Mouse (Mus musculus) Patski (cell line): ENCODE measurements around the gene Olfr1410. TPM values are rescaled to one million over a fixed set of nuclear protein-coding genes. Genes with fewer than 3 reads are reported as not detected.

ENCODE experiments used
- ATAC-seq: fragments of 100-300 bp; one replicate; pipeline ENCODE4 v1.8.0; 2021
- CTCF ChIA-PET: fragments of 350-600 bp; sonication (Branson Sonifier 250); formaldehyde crosslinking; loops from one replicate; lab custom pipeline; 2022; ENCODE audit warnings: inconsistent platforms; lab: Charles Lee
- POLR2A ChIA-PET: fragments of 350-600 bp; sonication (Branson Sonifier 250); formaldehyde crosslinking; loops from one replicate; lab custom pipeline; 2022; ENCODE audit warnings: antibody characterized with exemption, inconsistent platforms; lab: Charles Lee
- DNase-seq: peaks from one replicate; pipeline ENCODE4 v3.0.0-alpha.2; 2011; ENCODE audit warnings: low read depth, low spot score
- H3K27me3 ChIP-seq: fragments of 371-371 bp; one replicate; pipeline ENCODE4 v1.5.1; 2021
- CTCF ChIP-seq: fragments of 100-300 bp; IDR thresholded peaks from one replicate; pipeline ENCODE4 v1.5.1; 2021
- in situ Hi-C: fragments of 300-500 bp; cut with MboI; formaldehyde crosslinking; loops from 3 replicates; pipeline ENCODE4 v1.11.1; 2018; ENCODE audit warnings: low pct_unique_long_range_greater_than_20kb, mixed read lengths
- polyA plus RNA-seq: library from polyadenylated mRNA; unstranded; gene quantifications from one replicate; pipeline ENCODE4 v1.2.3, GENCODE M21; 2021

The Olfr1410 gene
- polyA plus RNA-seq: not detected

- ChIA-PET CTCF (no interaction called here), POLR2A (no interaction called here)
Observed at GRCm38 (mm10) chr1:92605482-92605881, at the start of gene Olfr1410. Gene Olfr1410, plus strand, starts transcription at chr1:92605782.

GRCm38 (mm10) chr1:92571022-92571421 lies 34.6 kb upstream of the Olfr1410 start, which contains the start of gene Olfr1413:
Gene Olfr1413, plus strand, starts transcription at chr1:92571322.
- peaks cover 16% of the 10 kb centered on the region for H3K27me3 ChIP-seq
- CTCF ChIA-PET: no interaction called here
- POLR2A ChIA-PET: no interaction called here
- ATAC-seq (no peak), DNase-seq (no peak)
- in situ Hi-C loops: no loop called here
- no peak for TF ChIP-seq CTCF

More at GRCm38 (mm10) chr1:92605482-92605881, at the start of gene Olfr1410:
- in situ Hi-C loops: loop anchor here (25.0 kb wide), 1 partner anchor 643 kb away; no protein-coding TSS in a partner anchor
- DNase-seq (no peak), ATAC-seq (no peak)
- TF ChIP-seq CTCF: no peak
- peaks cover 30% of the 10 kb centered on the region for H3K27me3 ChIP-seq

DNA sequence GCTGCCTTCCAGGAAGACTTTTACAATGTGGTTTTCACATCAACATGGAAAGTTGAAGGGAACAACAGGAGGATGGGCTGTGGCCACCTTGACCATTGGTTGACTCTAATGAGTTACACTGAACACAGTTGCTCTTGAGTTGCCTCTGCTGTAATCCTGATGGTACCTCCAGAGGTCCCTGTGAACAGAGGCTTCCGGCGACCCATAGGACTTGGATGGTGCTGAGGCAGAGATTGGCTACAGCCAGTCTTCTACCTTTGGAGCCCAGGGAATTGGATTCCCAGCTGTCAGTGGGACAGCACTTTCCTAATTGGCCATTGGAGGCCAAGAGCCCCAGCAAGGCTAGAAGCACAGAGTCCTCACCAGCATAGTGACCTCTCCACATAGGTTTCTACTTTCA lies 20.1 kb upstream of the Olfr1410 start, which contains the start of gene Olfr1412:
Gene Olfr1412 (plus strand): TSS at position 301 of the 400 bp plus-strand sequence.
- peaks cover 16% of the 10 kb centered on the region for H3K27me3 ChIP-seq
- ChIA-PET POLR2A (no interaction called here), CTCF (no interaction called here)
- DNase-seq: no peak
- in situ Hi-C loops: no loop called here
- ATAC-seq: no peak
- no peak for TF ChIP-seq CTCF

DNA sequence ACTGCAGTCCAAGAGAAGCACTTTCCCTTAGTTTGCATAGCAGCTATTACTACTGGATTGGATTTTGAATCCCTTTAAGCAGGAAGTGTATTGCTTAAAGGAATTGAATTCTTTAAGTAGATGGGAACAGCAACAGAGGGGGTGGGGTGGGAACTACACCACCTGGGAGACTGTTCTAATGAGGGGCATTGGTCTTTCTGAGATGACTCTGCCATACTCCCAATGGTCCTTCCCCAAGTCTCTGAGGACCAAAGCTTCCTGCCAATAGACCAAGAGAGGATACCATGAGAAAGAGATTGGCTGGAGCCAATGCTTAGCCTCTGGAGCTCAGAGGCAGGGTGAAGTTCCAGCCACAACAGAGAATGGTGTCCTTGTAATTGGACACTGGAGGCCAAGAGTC lies 11.5 kb upstream of the Olfr1410 start, which contains the start of gene Olfr1411:
Gene Olfr1411 (plus strand): TSS at position 301 of the 400 bp plus-strand sequence.
- in situ Hi-C loops: no loop called here

GRCm38 (mm10) chr1:92596019-92596418 lies 9.6 kb upstream of the Olfr1410 start:
- in situ Hi-C loops: no loop called here
- ATAC-seq: no peak
- ChIA-PET CTCF (no interaction called here), POLR2A (no interaction called here)
- DNase-seq: no peak
- peaks cover 33% of the 10 kb centered on the region for H3K27me3 ChIP-seq
- no peak for TF ChIP-seq CTCF

More for the DNA sequence above, 11.5 kb upstream of the Olfr1410 start, which contains the start of gene Olfr1411:
- ATAC-seq (no peak), DNase-seq (no peak)
- peaks cover 30% of the 10 kb centered on the region for H3K27me3 ChIP-seq
- TF ChIP-seq CTCF: no peak
- ChIA-PET CTCF (no interaction called here), POLR2A (no interaction called here)

- POLR2A ChIA-PET: no interaction called here
- CTCF ChIA-PET: no interaction called here
- in situ Hi-C loops: loop anchor here (25.0 kb wide), 1 partner anchor 645 kb away; no protein-coding TSS in a partner anchor
- DNase-seq: no peak
- no peak for TF ChIP-seq CTCF
- no peak for ATAC-seq
- peaks cover 29% of the 10 kb centered on the region for H3K27me3 ChIP-seq
Observed at GRCm38 (mm10) chr1:92607711-92608110, 2.1 kb downstream of the Olfr1410 start.

GRCm38 (mm10) chr1:92611008-92611407 lies 5.4 kb downstream of the Olfr1410 start:
- ChIA-PET POLR2A (no interaction called here), CTCF (interaction anchor here (0.7 to 4.4 kb wide), 4 partner anchors 37 to 292 kb away, joined by 3 to 17 read pairs (median 4); partner anchors contain the start of genes Ankmy1 and Otos)
- ATAC-seq: no peak
- no peak for DNase-seq
- TF ChIP-seq CTCF: peak; percentile 90
- peaks cover 18% of the 10 kb centered on the region for H3K27me3 ChIP-seq
- in situ Hi-C loops: loop anchor here (5.0 to 25.0 kb wide), 2 partner anchors 79 to 649 kb away; no protein-coding TSS in a partner anchor

DNA sequence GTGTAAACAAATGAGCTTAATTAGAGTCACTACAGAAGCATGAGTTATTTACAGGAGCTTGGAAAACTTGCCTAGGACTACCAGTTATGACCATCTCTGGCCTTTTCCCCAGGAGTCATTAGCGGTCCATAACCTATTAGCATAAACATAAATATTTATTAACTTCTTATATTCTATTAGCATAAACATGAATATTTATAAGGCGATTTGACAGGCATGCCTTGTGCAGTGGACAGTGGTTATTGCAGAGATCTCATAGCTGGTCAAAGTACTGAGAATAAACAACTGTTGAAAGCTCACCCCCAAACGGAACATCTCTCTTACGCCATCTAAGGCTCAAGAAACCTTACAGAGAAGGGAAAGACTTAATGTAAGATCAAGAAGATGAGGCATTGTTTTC lies 7.6 kb downstream of the Olfr1410 start:
- no peak for TF ChIP-seq CTCF
- no peak for ATAC-seq
- CTCF ChIA-PET: interaction anchor here (2.2 to 4.4 kb wide), 4 partner anchors 18 to 221 kb away, joined by 5 to 17 read pairs (median 12); partner anchors contain the start of gene Otos
- peaks cover 18% of the 10 kb centered on the region for H3K27me3 ChIP-seq
- in situ Hi-C loops: loop anchor here (5.0 to 25.0 kb wide), 2 partner anchors 81 to 651 kb away; no protein-coding TSS in a partner anchor
- POLR2A ChIA-PET: no interaction called here
- DNase-seq: no peak

DNA sequence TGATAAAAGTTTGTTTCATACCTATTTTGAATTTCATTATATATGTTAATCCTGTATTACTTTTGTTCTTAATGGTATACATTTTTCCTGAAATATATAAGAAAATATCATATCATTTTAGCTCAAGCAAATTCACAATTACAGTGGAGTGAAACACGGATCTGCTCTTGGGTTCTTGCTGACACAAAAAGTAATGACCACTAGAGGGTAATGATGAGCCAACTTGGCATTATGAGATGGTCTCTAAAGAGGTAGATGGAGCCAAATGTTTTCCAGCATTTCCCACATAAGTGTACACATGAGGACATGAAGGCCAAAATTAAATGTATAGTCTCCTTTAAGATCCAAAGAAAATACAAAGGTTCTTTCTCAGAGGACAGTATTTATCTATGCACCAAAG lies 8.9 kb downstream of the Olfr1410 start:
- H3K27me3 ChIP-seq: peaks cover 11% of the 10 kb centered on the region
- ATAC-seq (no peak), DNase-seq (no peak)
- in situ Hi-C loops: loop anchor here (5.0 to 25.0 kb wide), 2 partner anchors 82 to 652 kb away; no protein-coding TSS in a partner anchor
- TF ChIP-seq CTCF: peak; percentile 62
- ChIA-PET POLR2A (no interaction called here), CTCF (interaction anchor here (1.0 to 4.4 kb wide), 6 partner anchors 16 to 220 kb away, joined by 3 to 17 read pairs (median 7); partner anchors contain the start of genes Cops9 and Otos)

DNA sequence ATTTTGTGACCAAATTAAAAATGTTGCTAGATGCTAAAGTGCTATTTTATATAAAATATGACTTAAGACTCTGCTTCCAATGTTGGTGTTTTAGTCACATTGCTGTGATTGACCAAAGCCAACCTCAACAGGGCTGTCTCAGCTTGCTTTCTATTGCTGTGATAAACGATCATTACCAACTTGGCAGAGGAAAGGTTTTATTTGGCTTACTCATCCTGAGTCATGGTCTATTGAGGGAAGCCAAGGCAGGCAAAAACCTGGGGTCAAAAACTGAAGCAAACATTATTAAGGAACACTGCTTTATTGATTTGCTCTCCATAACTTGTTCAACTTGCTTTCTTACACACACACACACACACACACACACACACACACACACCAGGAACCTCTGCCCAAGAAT lies 10.5 kb downstream of the Olfr1410 start:
- no peaks in the 10 kb centered on the region for H3K27me3 ChIP-seq
- in situ Hi-C loops: loop anchor here (25.0 kb wide), 1 partner anchor 654 kb away; no protein-coding TSS in a partner anchor
- ChIA-PET POLR2A (interaction anchor here (0.6 kb wide), 1 partner anchor 594 kb away, joined by 4 read pairs; no protein-coding TSS in a partner anchor), CTCF (interaction anchor here (0.8 to 3.5 kb wide), 3 partner anchors 18 to 218 kb away, joined by 3 to 9 read pairs (median 9); partner anchors contain the start of gene Otos)
- ATAC-seq: peak; percentile 41
- TF ChIP-seq CTCF: no peak
- DNase-seq: no peak

- ChIA-PET POLR2A (no interaction called here), CTCF (interaction anchor here (1.6 kb wide), 1 partner anchor 31 kb away, joined by 9 read pairs; the partner anchor contains the start of gene Otos)
- DNase-seq (no peak), ATAC-seq (no peak)
- TF ChIP-seq CTCF: no peak
- H3K27me3 ChIP-seq: no peaks in the 10 kb centered on the region
- in situ Hi-C loops: loop anchor here (25.0 kb wide), 1 partner anchor 655 kb away; no protein-coding TSS in a partner anchor
Observed at GRCm38 (mm10) chr1:92617488-92617887, 11.9 kb downstream of the Olfr1410 start, which contains the start of gene Olfr12. Gene Olfr12, plus strand, starts transcription at chr1:92617788.
